Comparison of ENCODE assay signal across 16 mouse cellular contexts in the genomic region with DNA sequence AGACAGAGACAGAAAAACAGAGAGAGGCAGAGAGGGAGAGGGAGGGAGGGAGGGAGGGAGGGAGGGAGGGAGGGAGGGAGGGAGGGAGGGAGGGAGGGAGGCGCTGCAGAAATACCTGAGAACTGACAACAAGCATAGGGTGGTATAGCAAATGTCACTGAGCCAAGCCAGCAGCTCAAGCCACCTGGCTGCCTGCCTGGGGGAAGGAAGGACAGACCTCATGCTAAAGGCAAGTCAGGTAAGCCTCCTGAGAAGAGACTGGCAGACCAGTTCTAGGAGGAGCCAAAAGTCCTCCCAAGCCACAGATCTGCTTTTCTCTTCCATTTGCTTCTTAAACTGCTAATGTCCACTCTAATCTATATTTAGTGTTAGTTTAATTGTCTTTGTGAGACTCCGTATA.
"Had no signal": no experiment of that assay in that cellular context is flagged by ENCODE, and none has a peak within 500 bp of the region (broad histone marks: within the 10 kb centered on the region; RNA-seq: fewer than 3 reads in every experiment).

No protein-coding gene starts in this region.

- DNase-seq: gastrocnemius, postnatal 14 days; gastrocnemius, postnatal 36 days; heart, adult 11 months; heart, adult 2 months; heart, postnatal 14 days; heart, postnatal 36 days; kidney, adult 11 months; kidney, adult 2 months; kidney, adult 9 months; kidney, postnatal 14 days; kidney, postnatal 36 days; layer of hippocampus, adult 9-11 months; layer of hippocampus, postnatal 36 days had no signal

- ATAC-seq: hindbrain, postnatal 0 days; intestine, embryonic 16.5 days; liver, embryonic 12.5 days had no signal
